Comparison of ENCODE assay signal across 8 mouse cellular contexts in the genomic region with DNA sequence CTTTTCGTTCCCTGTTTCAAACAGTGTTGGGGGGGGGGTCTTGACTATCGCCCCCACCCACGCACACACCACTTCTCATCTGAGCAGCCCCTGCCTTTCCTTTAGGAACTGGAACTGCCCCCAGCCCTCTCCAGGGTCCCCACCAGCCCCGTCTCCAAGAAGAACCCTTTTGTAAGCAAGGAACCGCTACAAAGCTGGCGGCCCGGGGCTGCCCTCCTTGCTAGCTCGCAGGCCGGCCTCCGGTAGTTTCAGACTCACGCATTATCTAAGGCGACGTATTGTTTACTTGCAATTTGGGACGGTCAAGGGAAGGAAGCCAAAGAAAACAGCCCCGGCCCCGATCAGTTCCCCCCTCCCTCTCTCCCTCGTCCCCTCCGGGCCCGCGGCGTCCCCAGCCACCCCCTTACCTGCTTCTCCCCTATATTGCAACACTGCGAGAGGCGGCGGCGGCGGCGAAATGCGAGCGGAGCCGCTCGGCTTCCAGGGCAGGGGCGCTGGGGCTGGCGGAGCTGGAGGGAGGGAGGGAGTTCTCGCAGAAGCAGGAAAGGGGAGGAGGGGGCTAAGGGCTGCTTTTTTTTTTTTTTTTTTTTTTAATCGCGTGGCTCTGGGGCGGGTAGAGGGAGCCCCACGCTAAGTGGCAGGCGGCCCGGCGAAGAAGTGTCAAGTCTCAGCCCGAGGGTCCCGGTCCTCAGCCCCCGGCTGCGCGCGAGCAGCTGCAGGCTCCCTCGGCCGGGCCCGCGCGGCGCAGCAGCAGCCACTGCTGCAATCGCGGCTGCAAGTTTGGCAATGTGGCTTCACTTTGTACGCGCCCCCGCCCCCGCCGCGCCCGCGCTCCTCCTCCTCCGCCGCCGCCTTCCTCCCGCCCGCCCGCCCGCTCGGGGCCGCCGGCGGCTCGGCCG. TPM values are rescaled to one million over a fixed set of nuclear protein-coding genes. Genes with fewer than 3 reads are reported as not detected.
DNase-seq lines count a peak whose midpoint lies in the region; ATAC-seq and TF ChIP-seq lines count a peak whose summit lies in the region.

A gene (minus strand): TSS at position 808 of the 899 bp plus-strand sequence.

- WGBS in forebrain, embryonic 16.5 days: under 1% methylated on average over 54 of the region's 76 CpGs
- under 1% methylated on average over 41 of the region's 76 CpGs for WGBS in lung, embryonic 16.5 days

- H3K4me3 ChIP-seq in G1E (ENCODE audit: low read depth, low read length): peak within 1 kb of the TSS; percentile 80
- peak within 1 kb of the TSS; percentile 83 for H3K4me3 ChIP-seq in forebrain, embryonic 16.5 days (replicated peaks; ENCODE audit: low read length)
- H3K4me3 ChIP-seq in layer of hippocampus, adult 2 months: peak within 1 kb of the TSS; percentile 82
- peak within 1 kb of the TSS; percentile 91 for H3K4me3 ChIP-seq in lung, embryonic 16.5 days (ENCODE audit: low read length)

- H3K27ac ChIP-seq in forebrain, embryonic 16.5 days (ENCODE audit: low read length): peak within 1 kb of the TSS; percentile 98
- peak within 1 kb of the TSS; percentile 94 for H3K27ac ChIP-seq in layer of hippocampus, adult 2 months
- peak within 1 kb of the TSS; percentile 99 for H3K27ac ChIP-seq in lung, embryonic 16.5 days (ENCODE audit: low read length)

- no peak for TF ChIP-seq CTCF in G1E (IDR thresholded peaks at IDR 0.05; ENCODE audit: low read depth, low read length)
- TF ChIP-seq CTCF in layer of hippocampus, adult 2 months (conservative IDR thresholded peaks at IDR 0.05): no peak

- H3K9me3 ChIP-seq in G1E (replicated peaks): no peaks in the 10 kb centered on the region
- no peaks in the 10 kb centered on the region for H3K9me3 ChIP-seq in forebrain, embryonic 16.5 days (ENCODE audit: control insufficient read depth, low read length)
- no peaks in the 10 kb centered on the region for H3K9me3 ChIP-seq in lung, embryonic 16.5 days (ENCODE audit: control insufficient read depth, low read length)

- peaks cover 30% of the 10 kb centered on the region for H3K4me1 ChIP-seq in G1E (ENCODE audit: insufficient read depth, low read depth, low read length)
- H3K4me1 ChIP-seq in forebrain, embryonic 16.5 days (replicated peaks; ENCODE audit: control insufficient read depth, insufficient read depth, low read length): peaks cover 28% of the 10 kb centered on the region
- H3K4me1 ChIP-seq in lung, embryonic 16.5 days (replicated peaks; ENCODE audit: control insufficient read depth, insufficient read depth, low read length): peaks cover 18% of the 10 kb centered on the region

- H3K4me2 ChIP-seq in forebrain, embryonic 16.5 days (ENCODE audit: low read length): peak within 1 kb of the TSS; percentile 88
- peak within 1 kb of the TSS; percentile 94 for H3K4me2 ChIP-seq in lung, embryonic 16.5 days (ENCODE audit: low read depth, low read length)

- intact Hi-C loops in heart, postnatal 36 days (cut with DNase I): loop anchor here (5.0 kb wide), 3 partner anchors 368 to 913 kb away; a partner anchor contains a TSS

- peaks cover 7% of the 10 kb centered on the region for H3K36me3 ChIP-seq in G1E (replicated peaks)
- H3K36me3 ChIP-seq in forebrain, embryonic 16.5 days (ENCODE audit: control insufficient read depth, insufficient read depth): no peaks in the 10 kb centered on the region
- H3K36me3 ChIP-seq in lung, embryonic 16.5 days (ENCODE audit: control insufficient read depth, insufficient read depth, low read length): peaks cover 6% of the 10 kb centered on the region; the same call in 1 of the 2 replicates

- H3K9ac ChIP-seq in forebrain, embryonic 16.5 days (replicated peaks; ENCODE audit: low read depth, low read length): peak within 1 kb of the TSS; percentile 96
- H3K9ac ChIP-seq in lung, embryonic 16.5 days (ENCODE audit: low read length): peak within 1 kb of the TSS; percentile 98

- ATAC-seq in G1E (ENCODE audit: extremely low read depth, insufficient number of reproducible peaks, low FRiP score, poor library complexity, severe bottlenecking): no peak
- ATAC-seq in forebrain, embryonic 16.5 days: peak; percentile 81
- peak; percentile 82 for ATAC-seq in lung, embryonic 16.5 days (ENCODE audit: low read depth)

- H3K27me3 ChIP-seq in G1E (ENCODE audit: insufficient read depth, low read length): no peaks in the 10 kb centered on the region
- peaks cover 6% of the 10 kb centered on the region; the same call in 1 of the 2 replicates for H3K27me3 ChIP-seq in forebrain, embryonic 16.5 days (replicated peaks; ENCODE audit: control insufficient read depth, insufficient read depth, low read length)
- no peaks in the 10 kb centered on the region for H3K27me3 ChIP-seq in lung, embryonic 16.5 days (ENCODE audit: control insufficient read depth, insufficient read depth, low read depth, low read length)

- peak; percentile 68 for DNase-seq in G1E (ENCODE audit: low spot score)
- DNase-seq in cerebellum, adult 11-12 months: peak; percentile 57
- peak; percentile 89 to 93 for DNase-seq in heart, postnatal 36 days
- peak; percentile 61 to 76 for DNase-seq in layer of hippocampus, adult 2 months (ENCODE audit: low spot score in 2 of 2)
- DNase-seq in ovary, adult 18-20 months (ENCODE audit: low spot score): peak; percentile 76
- peak; percentile 91 for DNase-seq in thymus, postnatal 25 days

RNA-seq across cellular contexts. Expression of the gene that starts here (rescaled TPM):
- total RNA-seq in G1E (2014; fragmentation: Nextera tagmentation) (161 and 201 TPM in 2 replicates), G1E (2017) (37.3 and 45.0 TPM in 2 replicates)
- polyA plus RNA-seq in G1E (2012): 48.1 and 54.2 TPM in 2 replicates
- 163 and 186 TPM in 2 replicates for polyA plus RNA-seq in forebrain, embryonic 16.5 days (2015; fragmentation: Nextera tagmentation; extraction: Ambion mirVana)
- total RNA-seq in heart, postnatal 36 days (2021): 10 to 100 TPM; 31.4 to 34.5 TPM
- 100 to 1,000 TPM; 226 to 236 TPM for total RNA-seq in layer of hippocampus, adult 2 months (2021)
- polyA plus RNA-seq in lung, embryonic 16.5 days (2015; fragmentation: Nextera tagmentation; extraction: Ambion mirVana): 72.5 and 73.3 TPM in 2 replicates
